Mouse (Mus musculus) thymus, postnatal 36 days (tissue): Measurements from ENCODE around the gene Emp1.

Source experiments
- DNase-seq, 2 experiments: peaks; one replicate each; pipeline ENCODE4 v3.0.0; 2022; ENCODE audit warnings: mixed read lengths in 2 of 2

Emp1 gene

DNA sequence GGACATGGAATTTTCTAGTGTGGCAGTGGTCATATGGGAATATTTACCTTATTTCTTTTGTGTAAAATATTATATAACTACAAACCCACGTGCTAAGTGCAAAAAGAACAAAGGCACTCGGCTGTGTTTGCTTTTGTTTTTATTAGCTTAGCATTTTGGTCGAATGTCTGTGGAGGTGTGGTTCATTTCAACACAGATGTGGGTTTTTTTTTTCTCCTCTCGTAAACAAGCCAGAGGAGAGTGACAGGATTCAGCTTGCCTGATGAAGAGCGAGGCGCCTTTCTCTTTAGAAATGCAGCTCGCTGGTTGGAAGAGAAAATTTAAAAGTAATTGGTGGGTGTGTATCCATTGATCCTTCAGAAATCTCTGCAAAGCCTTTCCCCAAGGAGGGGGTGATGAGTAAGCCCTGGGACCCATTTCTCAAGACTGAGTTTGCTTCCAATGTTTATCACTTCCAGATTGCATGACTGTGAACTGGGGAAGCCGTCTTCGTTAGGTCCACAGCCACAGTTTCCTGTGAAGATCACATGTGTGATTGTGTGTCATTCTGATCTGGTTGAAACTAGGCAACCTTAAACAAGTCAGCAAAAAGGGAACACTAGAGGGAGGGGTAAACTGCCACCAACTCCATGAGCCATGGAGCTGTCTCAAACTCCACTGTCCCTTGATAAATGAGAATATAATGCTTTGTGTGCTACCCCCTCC, 1.8 kb downstream of the Emp1 start:
- peak; percentile 48 to 52 for DNase-seq

DNA sequence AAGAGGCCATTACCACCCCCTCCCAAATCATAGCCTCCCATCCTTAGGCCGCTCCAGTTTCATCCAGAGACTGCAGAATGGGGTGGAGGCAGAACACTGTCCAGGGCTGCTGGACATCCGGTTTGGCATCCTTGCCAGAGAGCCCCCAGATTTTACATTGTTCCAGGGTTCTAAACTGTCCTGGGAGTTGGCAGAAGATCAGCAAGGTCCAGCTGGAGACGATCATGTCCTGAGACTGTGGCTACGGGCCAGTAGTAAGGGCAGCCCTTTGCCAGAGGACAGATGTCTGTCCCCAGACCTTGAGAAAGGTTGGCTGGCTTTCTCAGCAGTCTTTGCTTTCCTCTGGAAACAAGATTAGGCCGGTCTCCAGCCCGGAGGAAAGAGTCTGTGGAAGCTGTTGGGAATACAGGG, 2.6 kb downstream of the Emp1 start:
- no peak for DNase-seq

DNA sequence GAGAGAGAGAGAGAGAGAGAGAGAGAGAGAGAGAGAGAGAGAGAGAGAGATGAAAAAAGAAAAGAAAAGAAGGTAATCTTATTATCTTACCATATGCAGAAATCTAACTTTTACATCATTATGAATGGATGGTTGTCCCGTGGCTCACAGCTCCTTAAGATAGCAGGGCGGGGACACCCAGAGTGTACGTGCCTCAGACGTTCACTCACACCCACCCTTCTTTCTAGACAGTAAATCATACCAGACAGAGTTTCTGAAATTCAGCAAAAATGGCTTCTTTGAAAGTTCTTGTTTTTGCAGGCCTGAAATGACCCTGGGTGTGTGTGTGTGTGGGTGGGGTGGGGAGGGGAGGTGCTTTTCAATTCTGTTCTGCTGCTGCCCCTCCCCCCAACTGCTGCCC, 3.3 kb downstream of the Emp1 start:
- no peak for DNase-seq

DNA sequence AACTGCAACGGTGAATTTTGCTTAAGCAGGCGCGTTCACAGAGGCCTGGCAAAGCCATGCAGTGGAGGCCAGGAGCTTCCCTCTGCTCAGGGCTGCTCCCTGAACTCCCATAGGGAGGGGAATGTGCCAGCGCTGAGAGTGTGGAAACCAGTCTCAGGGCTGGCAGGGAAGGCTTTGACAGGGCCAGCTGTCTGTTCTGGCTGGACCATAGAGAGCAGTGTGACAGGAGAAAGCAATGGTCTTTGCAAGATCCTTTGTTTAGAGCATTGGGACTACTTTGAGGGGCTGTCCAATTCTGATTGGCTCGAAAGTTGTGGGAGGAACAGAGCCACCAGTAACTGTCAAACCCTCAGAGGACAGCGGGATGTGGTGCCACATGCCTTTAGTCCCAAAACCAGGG, 5.9 kb downstream of the Emp1 start:
- no peak for DNase-seq

DNA sequence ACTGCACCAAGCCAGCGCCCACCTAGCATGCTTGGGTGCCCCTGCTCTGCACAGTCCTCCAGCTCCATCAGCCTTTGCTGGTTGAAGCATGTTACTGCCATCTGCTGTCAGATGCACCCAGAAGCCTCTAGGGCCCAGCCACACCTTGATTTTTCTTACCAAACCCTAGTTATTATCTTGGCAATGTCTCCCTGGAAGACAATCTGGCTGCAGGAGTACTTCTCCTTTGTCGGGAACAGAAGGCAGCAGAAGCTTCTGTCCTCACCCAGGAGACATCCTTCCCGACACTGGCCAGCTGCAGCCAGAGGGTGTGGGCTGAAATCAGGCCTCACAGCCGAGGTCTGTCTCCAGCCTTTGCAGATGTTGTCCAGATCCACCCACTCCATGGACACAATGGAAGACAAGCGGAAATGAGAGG, 7.2 kb downstream of the Emp1 start:
- DNase-seq, result peak; percentile 47 to 59

DNA sequence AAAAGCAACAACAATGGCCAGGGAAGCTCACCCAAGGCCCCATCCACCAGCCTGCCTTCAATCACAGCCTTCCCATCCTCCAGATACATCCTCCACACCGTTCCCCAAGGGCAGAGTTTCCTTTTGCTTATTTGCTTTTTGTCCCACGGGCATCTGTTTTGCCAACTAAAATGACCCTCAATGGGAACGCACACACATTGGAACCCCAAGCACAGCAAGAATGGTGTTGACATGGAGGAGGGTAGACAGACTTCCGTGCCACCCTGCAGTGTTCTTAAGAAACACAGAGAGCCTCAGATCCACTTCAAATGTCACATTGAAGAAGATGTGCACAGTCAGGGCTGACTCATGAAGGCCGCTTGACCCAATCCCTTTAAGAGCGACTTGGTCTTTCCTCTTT, 8.6 kb downstream of the Emp1 start:
- no peak for DNase-seq

GRCm38 (mm10) chr6:135373357-135373756, 11.0 kb downstream of the Emp1 start:
- peak; percentile 39 to 47 for DNase-seq

DNA sequence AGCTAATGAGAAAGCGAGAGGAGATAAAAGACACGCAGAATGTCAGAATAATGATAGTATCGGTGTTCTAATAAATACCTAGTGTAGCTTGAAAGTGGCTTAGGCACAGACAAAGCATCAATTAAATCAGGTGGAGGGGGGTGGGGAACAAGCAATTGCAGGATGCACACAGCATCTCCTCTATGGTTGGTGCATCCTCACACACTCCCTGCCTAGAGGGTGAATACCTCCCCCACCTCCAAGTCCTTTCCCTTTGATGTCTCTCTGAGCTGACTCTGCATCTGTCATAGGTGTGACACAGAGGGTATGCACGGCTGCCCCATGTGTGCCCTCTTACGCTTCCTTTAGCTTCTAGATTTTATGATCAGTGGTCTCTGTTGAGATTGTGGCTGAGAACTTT, 13.5 kb downstream of the Emp1 start:
- DNase-seq, result no peak

GRCm38 (mm10) chr6:135376248-135376647, 13.9 kb downstream of the Emp1 start:
- DNase-seq, result no peak

DNA sequence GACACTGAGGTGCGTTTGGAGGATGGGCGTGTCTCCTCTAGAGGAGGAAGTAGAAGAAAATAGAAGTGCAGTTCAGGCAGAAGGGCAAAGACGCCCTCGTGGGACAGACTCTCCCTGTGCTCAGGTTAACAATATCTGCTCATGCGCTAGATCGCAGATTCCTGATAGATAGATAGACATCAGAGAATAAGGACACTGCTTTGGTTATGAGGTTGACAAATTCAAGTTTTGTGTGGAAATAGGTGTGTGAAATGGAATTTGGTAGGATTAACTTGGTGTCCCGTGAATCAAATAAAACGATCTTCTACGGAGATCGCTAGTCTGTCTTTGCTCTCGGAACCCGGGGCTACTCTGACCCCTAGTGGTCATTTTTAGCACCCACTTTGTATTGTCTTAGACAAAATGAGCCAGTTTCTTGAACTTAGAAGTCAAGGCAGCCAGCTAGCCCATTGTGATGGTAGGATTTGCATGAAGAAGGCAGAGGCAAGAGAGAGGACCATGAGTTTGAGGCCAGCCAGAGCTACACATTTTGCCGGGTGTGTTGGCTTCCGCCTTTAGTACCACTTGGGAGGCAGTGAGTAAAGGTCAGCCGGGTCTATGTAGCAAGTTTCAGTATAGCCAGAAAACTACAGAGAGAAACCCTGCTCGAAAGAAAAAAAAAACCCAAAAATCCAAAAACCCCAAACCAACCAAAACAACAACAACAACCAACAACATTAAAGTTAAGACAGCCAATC, 15.4 kb downstream of the Emp1 start:
- peak; percentile 45 to 53 for DNase-seq

- DNase-seq, result no peak
Observed at GRCm38 (mm10) chr6:135383919-135384318, 21.6 kb downstream of the Emp1 start.

DNA sequence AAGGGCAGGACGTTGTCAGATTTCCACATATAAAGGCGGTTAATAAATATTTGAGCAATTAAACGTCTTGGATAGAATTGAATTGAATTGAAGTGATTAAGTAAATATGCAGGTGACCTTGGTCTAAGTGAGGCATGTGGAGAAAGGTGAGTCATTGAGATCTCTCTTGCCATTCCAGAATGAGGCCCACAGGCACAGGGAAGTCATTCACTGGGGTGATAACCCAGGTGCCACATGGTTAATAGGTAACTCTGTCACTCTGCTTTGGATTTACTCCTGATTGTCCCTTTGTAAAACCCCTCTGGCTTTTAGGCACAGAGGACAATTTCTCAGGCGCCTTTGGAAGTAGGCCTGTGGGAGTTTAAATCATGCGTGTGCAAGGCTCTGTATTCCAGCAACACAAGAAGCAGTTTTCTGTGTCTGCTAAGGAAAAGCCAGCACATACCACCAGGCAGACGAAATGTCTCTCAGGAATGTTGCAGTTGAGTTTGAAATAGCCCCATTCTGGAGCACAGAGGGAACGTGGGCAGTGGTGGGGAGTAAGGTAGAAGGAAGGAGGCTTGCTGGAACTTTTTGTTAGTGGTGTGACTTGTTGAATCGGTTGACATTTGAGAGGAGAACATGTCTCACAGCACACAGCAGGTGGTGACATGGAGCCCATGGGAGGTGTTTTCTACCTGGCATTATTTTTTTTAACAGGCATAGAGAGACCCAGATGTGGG, 23.6 kb downstream of the Emp1 start:
- no peak for DNase-seq

DNA sequence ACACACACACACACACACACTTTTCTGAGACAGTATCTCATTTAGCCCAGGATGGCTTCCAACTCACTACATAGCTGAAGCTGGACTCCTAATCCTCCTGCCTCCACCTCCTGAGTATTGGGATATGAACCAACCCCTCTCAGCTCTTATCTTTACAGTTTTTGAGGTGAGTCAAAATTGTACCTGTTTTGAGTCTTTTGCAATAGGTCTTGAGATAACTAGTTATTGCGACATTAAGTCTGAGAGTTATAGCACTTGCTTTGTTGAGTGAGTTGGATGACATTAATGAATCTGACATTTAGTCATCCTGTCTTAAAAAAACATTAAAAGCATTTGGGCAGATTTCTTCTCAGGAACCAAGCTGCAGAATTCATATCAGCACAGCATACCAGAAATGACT, 25.3 kb downstream of the Emp1 start:
- DNase-seq, result no peak

- DNase-seq, result no peak
Observed at GRCm38 (mm10) chr6:135388711-135389110, 26.4 kb downstream of the Emp1 start.

DNA sequence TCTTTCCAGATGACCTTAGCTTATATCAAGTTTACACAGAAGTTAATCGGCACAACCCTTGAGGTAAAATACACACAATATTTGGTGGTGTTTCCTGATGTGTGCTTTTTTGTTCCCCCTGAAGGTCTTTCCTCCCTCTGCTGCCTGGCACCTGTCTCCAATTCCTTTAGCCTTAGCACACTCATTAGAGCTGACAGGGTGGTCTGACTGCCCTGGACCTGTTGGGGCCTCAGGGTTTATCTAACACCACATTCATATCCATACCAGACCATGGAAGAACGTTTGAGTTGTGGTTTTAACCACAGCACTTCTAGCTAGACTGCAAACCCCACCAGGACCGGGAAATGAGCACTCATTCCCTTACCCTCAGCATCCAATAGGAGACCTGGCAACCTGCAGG, 28.1 kb downstream of the Emp1 start:
- no peak for DNase-seq

DNA sequence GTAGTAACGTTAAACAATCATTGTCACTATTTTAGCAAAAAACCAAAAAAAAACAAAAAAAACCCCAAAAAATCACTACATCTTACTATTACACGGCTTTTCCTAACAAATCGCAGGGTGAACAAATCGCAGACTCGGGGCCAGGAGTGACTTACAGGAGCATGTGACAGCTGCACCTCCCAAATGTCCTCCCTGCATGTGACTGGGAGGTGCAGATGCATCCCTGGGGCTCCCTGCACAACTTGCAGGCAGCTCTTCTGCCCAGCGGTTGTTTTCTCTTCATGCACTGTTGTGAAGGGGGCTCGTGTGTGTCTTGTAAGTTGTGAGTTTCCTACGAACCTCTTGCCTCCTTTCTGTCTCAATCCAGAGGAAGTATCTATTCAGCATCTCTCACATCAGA, 33.0 kb downstream of the Emp1 start:
- no peak for DNase-seq

DNA sequence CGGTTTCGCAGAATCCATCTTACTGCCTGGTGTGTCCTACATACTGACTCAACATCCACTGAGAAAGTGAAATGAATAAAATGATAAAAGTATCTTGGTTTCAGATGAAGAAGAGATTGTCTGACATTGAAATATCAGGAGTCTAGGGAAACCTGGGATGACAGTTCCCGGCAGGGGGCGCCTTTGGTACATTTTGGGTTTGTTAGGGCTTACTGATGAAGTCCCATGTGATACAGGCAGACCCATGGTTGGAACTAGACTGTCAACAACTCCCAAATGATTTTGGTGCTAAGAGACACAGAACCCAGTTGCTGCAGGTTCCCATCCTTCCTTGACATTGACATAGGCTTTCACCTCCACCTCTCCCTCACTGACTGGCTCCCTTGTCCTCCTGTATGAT, 34.7 kb downstream of the Emp1 start:
- DNase-seq, result no peak

GRCm38 (mm10) chr6:135397788-135398187, 35.4 kb downstream of the Emp1 start:
- no peak for DNase-seq

GRCm38 (mm10) chr6:135398801-135399200, 36.5 kb downstream of the Emp1 start:
- no peak for DNase-seq

DNA sequence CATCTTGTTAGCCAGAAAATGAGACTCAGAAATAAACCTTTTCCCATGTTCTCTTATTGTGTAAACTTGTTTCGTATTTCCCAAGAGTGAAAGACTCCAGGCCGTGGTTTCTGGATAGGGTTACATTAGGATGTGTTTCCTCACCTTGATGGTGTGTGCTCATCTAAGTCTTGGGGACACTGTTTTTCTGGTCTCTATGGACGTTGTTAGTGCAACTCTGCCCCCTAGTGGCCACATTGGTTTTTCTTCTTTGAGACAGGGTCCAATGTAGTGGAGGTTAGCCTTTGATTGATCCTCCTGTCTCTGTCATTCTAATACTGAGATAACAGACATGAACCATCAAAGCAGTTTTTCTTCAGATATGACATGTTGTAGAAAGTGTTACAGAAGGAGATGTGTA, 38.0 kb downstream of the Emp1 start:
- DNase-seq, result peak; percentile 44 to 62

GRCm38 (mm10) chr6:135405093-135405492, 42.7 kb downstream of the Emp1 start:
- no peak for DNase-seq

DNA sequence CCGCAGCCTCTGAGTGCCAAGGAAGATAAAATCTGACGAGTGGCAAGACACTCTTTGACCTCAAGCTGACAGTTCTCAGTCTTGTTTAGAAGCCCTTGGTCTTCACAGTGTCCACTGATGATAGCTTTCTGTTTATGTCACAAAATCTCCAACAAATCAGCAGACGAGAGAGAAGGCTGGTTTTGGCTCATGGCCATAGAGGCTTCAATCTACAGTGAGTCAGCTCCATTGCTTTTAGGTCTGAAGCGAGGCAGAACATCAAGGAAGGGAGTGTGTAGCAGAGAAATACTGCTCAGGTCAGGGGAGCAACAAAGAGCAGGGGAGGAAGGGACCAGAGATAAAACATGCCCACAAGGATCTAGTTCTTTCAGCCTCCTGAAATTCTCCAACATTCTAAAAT, 45.0 kb downstream of the Emp1 start:
- DNase-seq, result no peak

DNA sequence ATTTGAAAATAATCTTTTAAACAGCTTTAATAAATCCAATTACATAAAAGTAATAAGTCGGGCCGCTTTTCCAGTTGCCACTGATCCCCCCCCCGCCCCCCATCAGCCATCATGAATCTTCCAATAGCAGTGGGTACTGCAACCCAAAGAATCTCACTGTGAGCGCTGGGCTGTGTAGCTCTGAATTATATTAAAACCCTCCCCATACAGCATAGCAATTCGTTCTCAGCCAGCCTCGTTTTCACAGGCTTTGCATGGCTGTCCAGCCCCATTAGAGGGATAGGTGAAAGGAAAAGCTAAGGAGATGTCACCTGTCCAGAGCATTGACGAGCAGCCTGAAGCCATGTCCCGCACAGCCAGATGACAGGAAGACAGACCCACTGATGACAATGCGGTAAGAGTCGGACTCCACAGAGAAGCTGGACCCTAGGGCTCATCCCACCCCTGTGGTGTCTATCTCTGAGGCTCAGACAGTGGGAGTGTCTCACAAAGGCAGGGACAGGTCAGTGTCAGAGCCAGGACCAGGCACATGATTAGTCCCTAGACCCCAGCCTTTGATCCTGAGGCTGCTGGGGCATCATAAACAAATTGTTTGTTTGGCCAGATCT, 49.5 kb downstream of the Emp1 start:
- DNase-seq, result no peak

DNA sequence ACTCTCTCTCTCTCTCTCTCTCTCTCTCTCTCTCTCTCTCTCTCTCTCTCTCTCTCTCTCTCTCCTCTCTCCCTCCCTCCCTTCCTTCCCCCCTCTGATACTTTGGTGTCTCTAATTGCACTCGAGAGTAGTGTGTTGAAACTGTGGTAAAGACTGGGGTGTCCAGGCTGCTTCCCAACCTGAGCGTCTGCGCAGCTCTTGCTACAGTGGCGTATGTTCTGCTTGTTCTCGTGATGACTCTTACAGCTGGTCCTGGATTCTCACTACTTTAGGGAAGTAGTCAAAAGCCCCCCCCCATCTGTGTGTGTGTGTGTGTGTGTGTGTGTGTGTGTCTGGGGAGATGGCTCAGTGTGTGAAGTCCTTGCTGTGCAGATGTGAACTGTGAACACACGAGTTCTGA, 50.3 kb downstream of the Emp1 start:
- no peak for DNase-seq
